Mouse (Mus musculus): Measurements from ENCODE around the gene Rps26.

Rps26 gene

GRCm38 (mm10) chr10:128612433-128613153 is 14.0 kb downstream of the Rps26 start:
- in situ Hi-C loops (cut with MseI, MboI) = no loop called here

- in situ Hi-C loops (cut with MseI, MboI) = no loop called here
Measured at GRCm38 (mm10) chr10:128606483-128606882, 20.1 kb downstream of the Rps26 start.

- in situ Hi-C loops (cut with MseI, MboI) = no loop called here
Measured at GRCm38 (mm10) chr10:128602470-128603128, 23.9 kb downstream of the Rps26 start.

GRCm38 (mm10) chr10:128601499-128601898 is 25.0 kb downstream of the Rps26 start:
- in situ Hi-C loops (cut with MseI, MboI) = no loop called here

GRCm38 (mm10) chr10:128598476-128598875 is 28.1 kb downstream of the Rps26 start:
- in situ Hi-C loops (cut with MseI, MboI) = no loop called here

GRCm38 (mm10) chr10:128592797-128593196 is 33.8 kb downstream of the Rps26 start:
- in situ Hi-C loops (cut with MseI, MboI) = no loop called here

- in situ Hi-C loops (cut with MseI, MboI) = no loop called here
Measured at GRCm38 (mm10) chr10:128591436-128591835, 35.1 kb downstream of the Rps26 start.

GRCm38 (mm10) chr10:128590193-128590690 is 36.3 kb downstream of the Rps26 start:
- in situ Hi-C loops (cut with MseI, MboI) = no loop called here

- in situ Hi-C loops (cut with MseI, MboI) = no loop called here
Measured at GRCm38 (mm10) chr10:128589464-128590192, 36.9 kb downstream of the Rps26 start, which contains the start of gene Erbb3. Gene Erbb3, minus strand, starts transcription at chr10:128589652.

- in situ Hi-C loops (cut with MseI, MboI) = no loop called here
Measured at GRCm38 (mm10) chr10:128588775-128589463, 37.6 kb downstream of the Rps26 start.

GRCm38 (mm10) chr10:128588136-128588535 is 38.4 kb downstream of the Rps26 start:
- in situ Hi-C loops (cut with MseI, MboI) = no loop called here

- in situ Hi-C loops (cut with MseI, MboI) = no loop called here
Measured at GRCm38 (mm10) chr10:128587697-128588096, 38.9 kb downstream of the Rps26 start.

- in situ Hi-C loops (cut with MseI, MboI) = no loop called here
Measured at GRCm38 (mm10) chr10:128587120-128587519, 39.4 kb downstream of the Rps26 start.

- in situ Hi-C loops (cut with MseI, MboI) = no loop called here
Measured at GRCm38 (mm10) chr10:128586546-128586945, 40.0 kb downstream of the Rps26 start.

GRCm38 (mm10) chr10:128584386-128584785 is 42.2 kb downstream of the Rps26 start:
- in situ Hi-C loops (cut with MseI, MboI) = no loop called here

GRCm38 (mm10) chr10:128583644-128584043 is 42.9 kb downstream of the Rps26 start:
- in situ Hi-C loops (cut with MseI, MboI) = no loop called here

GRCm38 (mm10) chr10:128579731-128580130 is 46.8 kb downstream of the Rps26 start:
- in situ Hi-C loops (cut with MseI, MboI) = no loop called here

- in situ Hi-C loops (cut with MseI, MboI) = no loop called here
Measured at GRCm38 (mm10) chr10:128579298-128579697, 47.2 kb downstream of the Rps26 start.

- in situ Hi-C loops (cut with MseI, MboI) = no loop called here
Measured at GRCm38 (mm10) chr10:128578330-128578729, 48.2 kb downstream of the Rps26 start.

- in situ Hi-C loops (cut with MseI, MboI) = no loop called here
Measured at GRCm38 (mm10) chr10:128575063-128575462, 51.5 kb downstream of the Rps26 start.
